Mouse (Mus musculus) lung, adult 2 months (tissue): Measurements from ENCODE around the gene Palld.

Experiments used
- CTCF ChIP-seq: fragments of 200-500 bp; IDR thresholded peaks from 2 replicates; pipeline ENCODE4 v1.5.1; 2011; ENCODE audit warnings: mild to moderate bottlenecking, low read length, control low read depth; ENCODE audit not compliant: insufficient read depth
- POLR2A ChIP-seq: fragments of 200-500 bp; IDR thresholded peaks from 2 replicates; pipeline ENCODE4 v1.6.1; 2011; ENCODE audit warnings: low read depth, mild to moderate bottlenecking, control low read depth, low read length, borderline replicate concordance; ENCODE audit errors: extremely low read depth

DNA sequence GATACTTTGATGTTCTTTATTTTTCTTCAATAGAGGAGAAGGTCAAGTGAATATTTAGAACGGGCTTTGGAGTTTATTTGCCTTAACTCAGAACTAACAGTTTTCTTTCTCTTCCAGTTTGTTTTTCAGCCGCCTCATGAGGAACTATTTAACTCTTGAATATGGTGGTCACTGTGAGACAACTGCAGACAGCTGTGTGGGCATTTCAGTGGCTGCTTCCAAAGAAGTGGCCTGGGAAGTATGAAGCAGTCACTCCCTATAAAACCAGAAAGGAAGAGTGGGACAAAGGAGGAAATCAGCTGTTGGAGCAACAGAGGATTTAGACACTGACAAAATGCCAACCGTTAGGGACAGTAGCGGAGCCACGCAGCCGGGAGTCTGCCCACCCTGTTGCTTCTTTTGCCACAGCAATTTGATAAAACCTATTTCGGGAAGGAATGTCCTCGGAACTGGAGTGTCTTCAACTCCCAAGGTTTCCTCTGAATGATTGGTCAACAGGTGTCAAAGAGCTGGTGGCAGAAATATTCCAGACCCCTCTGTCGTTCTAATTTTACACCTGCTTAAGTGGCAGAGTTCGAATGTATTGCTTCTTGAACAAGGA is 19.1 kb upstream of the Palld start:
- TF ChIP-seq CTCF (no peak), POLR2A (no peak)
